Mouse (Mus musculus) left cerebral cortex, postnatal 10 days (tissue): ENCODE measurements at regions not wholly inside any gene's neighbourhood (a gene's known extent, or its start where the extent isn't known, plus 50 kb on each side); places are given as distances from the start of the nearest gene placed in this dataset.
A peak's percentile ranks its signal among the peaks of the same experiment; 100 is the strongest.

ENCODE experiments used
- DNase-seq, 2 experiments: peaks; one replicate each; pipeline ENCODE4 v3.0.0; 2021 to 2022; ENCODE audit warnings: low spot score in 2 of 2, mixed read lengths in 1 of 2; ENCODE audit errors: extremely low spot score in 1 of 2
- intact Hi-C: fragments of 180-260 bp; cut with DNase I; formaldehyde crosslinking; loops from one replicate; pipeline ENCODE4 v1.15.1; 2025

- DNase-seq, result no peak
- intact Hi-C loops, result no loop called here
These were observed 759.0 kb upstream of the Ptprd start for GRCm38 (mm10) chr4:78970751-78971150.

- intact Hi-C loops, result no loop called here
- no peak for DNase-seq
These were observed 731.8 kb upstream of the Ptprd start for GRCm38 (mm10) chr4:78943561-78943960.

GRCm38 (mm10) chr4:78927144-78927543 is 715.4 kb upstream of the Ptprd start:
- intact Hi-C loops, result no loop called here
- no peak for DNase-seq

- intact Hi-C loops, result no loop called here
- DNase-seq, result peak in 1 of 2 experiments; percentile 1
These were observed 712.3 kb upstream of the Ptprd start for GRCm38 (mm10) chr4:78924086-78924485.
